Mouse (Mus musculus) effector memory CD4-positive, alpha-beta T cell, adult 7 months (primary cell): ENCODE data around the gene Cyp3a44. TPM values are rescaled to one million over a fixed set of nuclear protein-coding genes. Genes with fewer than 3 reads are reported as not detected.

Experiments
- polyA plus RNA-seq: library from polyadenylated mRNA; unstranded; fragments of 100-300 nt; shearing (Covaris generic); gene quantifications from one replicate; pipeline ENCODE4 v1.2.1, GENCODE M21; 2017

The Cyp3a44 gene
- polyA plus RNA-seq, result not detected

DNA sequence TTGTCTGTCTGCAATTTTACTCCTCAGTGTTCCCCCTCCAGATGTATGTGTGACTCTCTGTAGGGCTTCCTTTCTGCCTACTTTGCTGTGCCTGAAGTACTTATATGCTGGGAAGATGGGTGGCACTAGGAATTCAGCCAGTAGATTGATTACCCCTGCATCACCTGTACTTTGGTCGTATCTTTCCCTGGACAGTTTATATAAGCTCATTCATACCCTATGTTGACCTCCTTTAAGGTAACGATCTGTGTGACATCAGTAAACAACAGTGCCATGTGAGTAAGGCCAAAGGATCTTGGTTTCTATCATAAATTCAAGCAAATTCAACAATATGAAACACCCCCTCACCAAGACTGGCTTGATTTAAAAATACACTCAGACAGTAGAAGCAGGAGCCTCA, at the start of gene Cyp3a44:
Gene Cyp3a44, minus strand, starts transcription at position 79 of the 400 bp plus-strand sequence.

Other genes starting within 250 kb of the Cyp3a44 start
- not detected for gene Cyp3a41b, start 221.1 kb downstream of the Cyp3a44 start, polyA plus RNA-seq
- gene Cyp3a41a, start 85.7 kb downstream of the Cyp3a44 start, polyA plus RNA-seq, result not detected
- gene Cyp3a11, start 74.1 kb upstream of the Cyp3a44 start, polyA plus RNA-seq, result not detected
- not detected for gene Cyp3a25, start 203.7 kb upstream of the Cyp3a44 start, polyA plus RNA-seq